Mouse (Mus musculus): ENCODE measurements around the gene Dennd2c.

Gene Dennd2c

GRCm38 (mm10) chr3:103099667-103100066, 2.7 kb upstream of the Dennd2c start:
- no peaks in the 10 kb centered on the region for H3K27me3 ChIP-seq (ENCODE audit: insufficient read depth, low read length)
- peaks cover 54% of the 10 kb centered on the region for H3K4me1 ChIP-seq (replicated peaks; ENCODE audit: low read depth, low read length)
- no peaks in the 10 kb centered on the region for H3K36me3 ChIP-seq (ENCODE audit: insufficient read depth, low read length)
- TF ChIP-seq POU5F1 (IDR thresholded peaks at IDR 0.05; ENCODE audit: borderline replicate concordance, low read length) (no peak), CTCF (conservative IDR thresholded peaks at IDR 0.05; ENCODE audit: low read length) (peak; percentile 60), NANOG (IDR thresholded peaks at IDR 0.05; ENCODE audit: borderline replicate concordance, low read length) (no peak)
- H3K4me3 ChIP-seq (replicated peaks; ENCODE audit: low read length), result no peak overlapping the region
- no peaks in the 10 kb centered on the region for H3K9me3 ChIP-seq (ENCODE audit: low read length)

- Histone ChIP-seq H3K27me3 (ENCODE audit: insufficient read depth, low read length) (no peaks in the 10 kb centered on the region), H3K36me3 (ENCODE audit: insufficient read depth, low read length) (0 out of 2 replicates have a peak, but pooled peaks cover 3% of the 10 kb centered on the region), H3K4me1 (replicated peaks; ENCODE audit: low read depth, low read length) (peaks cover 63% of the 10 kb centered on the region), H3K4me3 (replicated peaks; ENCODE audit: low read length) (no peak overlapping the region), H3K9me3 (ENCODE audit: low read length) (no peaks in the 10 kb centered on the region)
- TF ChIP-seq POU5F1 (IDR thresholded peaks at IDR 0.05; ENCODE audit: borderline replicate concordance, low read length), result no peak
- no peak for TF ChIP-seq NANOG (IDR thresholded peaks at IDR 0.05; ENCODE audit: borderline replicate concordance, low read length)
- TF ChIP-seq CTCF (conservative IDR thresholded peaks at IDR 0.05; ENCODE audit: low read length), result peak; percentile 31
These were observed 1.7 kb upstream of the Dennd2c start for GRCm38 (mm10) chr3:103100735-103101134.

- Histone ChIP-seq H3K9me3 (ENCODE audit: low read length) (no peaks in the 10 kb centered on the region), H3K4me3 (replicated peaks; ENCODE audit: low read length) (peak overlapping the region; percentile 94), H3K4me1 (replicated peaks; ENCODE audit: low read depth, low read length) (peaks cover 67% of the 10 kb centered on the region), H3K36me3 (ENCODE audit: insufficient read depth, low read length) (0 out of 2 replicates have a peak, but pooled peaks cover 3% of the 10 kb centered on the region), H3K27me3 (ENCODE audit: insufficient read depth, low read length) (no peaks in the 10 kb centered on the region)
- TF ChIP-seq CTCF (conservative IDR thresholded peaks at IDR 0.05; ENCODE audit: low read length) (no peak), POU5F1 (IDR thresholded peaks at IDR 0.05; ENCODE audit: borderline replicate concordance, low read length) (no peak), NANOG (IDR thresholded peaks at IDR 0.05; ENCODE audit: borderline replicate concordance, low read length) (no peak)
These were observed 1.2 kb upstream of the Dennd2c start for GRCm38 (mm10) chr3:103101194-103101593.

- Histone ChIP-seq H3K9me3 (ENCODE audit: low read length) (no peaks in the 10 kb centered on the region), H3K4me3 (replicated peaks; ENCODE audit: low read length) (peak overlapping the region; percentile 94), H3K36me3 (ENCODE audit: insufficient read depth, low read length) (0 out of 2 replicates have a peak, but pooled peaks cover 3% of the 10 kb centered on the region), H3K27me3 (ENCODE audit: insufficient read depth, low read length) (no peaks in the 10 kb centered on the region), H3K4me1 (replicated peaks; ENCODE audit: low read depth, low read length) (peaks cover 74% of the 10 kb centered on the region)
- TF ChIP-seq POU5F1 (IDR thresholded peaks at IDR 0.05; ENCODE audit: borderline replicate concordance, low read length) (no peak), CTCF (conservative IDR thresholded peaks at IDR 0.05; ENCODE audit: low read length) (no peak), NANOG (IDR thresholded peaks at IDR 0.05; ENCODE audit: borderline replicate concordance, low read length) (no peak)
These were observed 495 bp upstream of the Dennd2c start for GRCm38 (mm10) chr3:103101909-103102308.

GRCm38 (mm10) chr3:103107565-103108240, 5.3 kb downstream of the Dennd2c start:
- peaks cover 92% of the 10 kb centered on the region for H3K4me1 ChIP-seq (replicated peaks; ENCODE audit: low read depth, low read length)
- peaks cover 17% of the 10 kb centered on the region for H3K36me3 ChIP-seq (ENCODE audit: insufficient read depth, low read length)
- H3K9me3 ChIP-seq (ENCODE audit: low read length), result no peaks in the 10 kb centered on the region
- peak overlapping the region; percentile 43 for H3K4me3 ChIP-seq (replicated peaks; ENCODE audit: low read length)
- no peaks in the 10 kb centered on the region for H3K27me3 ChIP-seq (ENCODE audit: insufficient read depth, low read length)
- TF ChIP-seq POU5F1 (IDR thresholded peaks at IDR 0.05; ENCODE audit: borderline replicate concordance, low read length), result peak; percentile 79; the same call in 1 of the 2 replicates
- peak; percentile 74 for TF ChIP-seq NANOG (IDR thresholded peaks at IDR 0.05; ENCODE audit: borderline replicate concordance, low read length)
- no peak for TF ChIP-seq CTCF (conservative IDR thresholded peaks at IDR 0.05; ENCODE audit: low read length)

- Histone ChIP-seq H3K9me3 (ENCODE audit: low read length) (no peaks in the 10 kb centered on the region), H3K27me3 (ENCODE audit: insufficient read depth, low read length) (no peaks in the 10 kb centered on the region), H3K36me3 (ENCODE audit: insufficient read depth, low read length) (peaks cover 30% of the 10 kb centered on the region), H3K4me3 (replicated peaks; ENCODE audit: low read length) (no peak overlapping the region), H3K4me1 (replicated peaks; ENCODE audit: low read depth, low read length) (peaks cover 92% of the 10 kb centered on the region)
- no peak for TF ChIP-seq POU5F1 (IDR thresholded peaks at IDR 0.05; ENCODE audit: borderline replicate concordance, low read length)
- no peak for TF ChIP-seq CTCF (conservative IDR thresholded peaks at IDR 0.05; ENCODE audit: low read length)
- no peak for TF ChIP-seq NANOG (IDR thresholded peaks at IDR 0.05; ENCODE audit: borderline replicate concordance, low read length)
These were observed 9.8 kb downstream of the Dennd2c start for GRCm38 (mm10) chr3:103112216-103112615.

GRCm38 (mm10) chr3:103123636-103124035, 21.2 kb downstream of the Dennd2c start:
- Histone ChIP-seq H3K4me1 (replicated peaks; ENCODE audit: low read depth, low read length) (peaks cover 86% of the 10 kb centered on the region), H3K27me3 (ENCODE audit: insufficient read depth, low read length) (no peaks in the 10 kb centered on the region), H3K4me3 (replicated peaks; ENCODE audit: low read length) (peak overlapping the region; percentile 20; the same call in 1 of the 2 replicates), H3K9me3 (ENCODE audit: low read length) (no peaks in the 10 kb centered on the region), H3K36me3 (ENCODE audit: insufficient read depth, low read length) (peaks cover 9% of the 10 kb centered on the region; the same call in 1 of the 2 replicates)
- TF ChIP-seq NANOG (IDR thresholded peaks at IDR 0.05; ENCODE audit: borderline replicate concordance, low read length) (no peak), CTCF (conservative IDR thresholded peaks at IDR 0.05; ENCODE audit: low read length) (no peak), POU5F1 (IDR thresholded peaks at IDR 0.05; ENCODE audit: borderline replicate concordance, low read length) (no peak)

- no peak for TF ChIP-seq POU5F1 (IDR thresholded peaks at IDR 0.05; ENCODE audit: borderline replicate concordance, low read length)
- no peak for TF ChIP-seq NANOG (IDR thresholded peaks at IDR 0.05; ENCODE audit: borderline replicate concordance, low read length)
- peak; percentile 19; the same call in 1 of the 2 replicates for TF ChIP-seq CTCF (conservative IDR thresholded peaks at IDR 0.05; ENCODE audit: low read length)
- peaks cover 87% of the 10 kb centered on the region for H3K4me1 ChIP-seq (replicated peaks; ENCODE audit: low read depth, low read length)
- no peaks in the 10 kb centered on the region for H3K27me3 ChIP-seq (ENCODE audit: insufficient read depth, low read length)
- H3K9me3 ChIP-seq (ENCODE audit: low read length), result no peaks in the 10 kb centered on the region
- H3K36me3 ChIP-seq (ENCODE audit: insufficient read depth, low read length), result peaks cover 24% of the 10 kb centered on the region
- no peak overlapping the region for H3K4me3 ChIP-seq (replicated peaks; ENCODE audit: low read length)
These were observed 23.7 kb downstream of the Dennd2c start for GRCm38 (mm10) chr3:103126138-103126537.

All from E14TG2a.4 (cell line).